Mouse (Mus musculus): ENCODE data around the gene Numb.
"Not testable (repeated sequence)": the region's sequence is repeated elsewhere in the genome, so short reads cannot be mapped to it uniquely, and the experiment has no call there.

Numb gene

GRCm38 (mm10) chr12:83922724-83923485, 1.2 kb upstream of the Numb start:
- DNase-seq: no peak

GRCm38 (mm10) chr12:83920721-83921441, 853 bp downstream of the Numb start:
- peak; percentile 76 for DNase-seq

- peak; percentile 56 for DNase-seq
These were observed 4.8 kb downstream of the Numb start for GRCm38 (mm10) chr12:83916884-83917283.

GRCm38 (mm10) chr12:83914797-83915196, 6.9 kb downstream of the Numb start:
- DNase-seq: no peak

GRCm38 (mm10) chr12:83914202-83914740, 7.5 kb downstream of the Numb start:
- peak; percentile 87 for DNase-seq

- DNase-seq: no peak
These were observed 11.3 kb downstream of the Numb start for GRCm38 (mm10) chr12:83910451-83910850.

- DNase-seq: no peak
These were observed 28.8 kb downstream of the Numb start for GRCm38 (mm10) chr12:83892926-83893325.

GRCm38 (mm10) chr12:83891278-83891677, 30.5 kb downstream of the Numb start:
- DNase-seq: no peak

GRCm38 (mm10) chr12:83889128-83889527, 32.6 kb downstream of the Numb start:
- no peak for DNase-seq

- DNase-seq: peak; percentile 67
These were observed 36.0 kb downstream of the Numb start for GRCm38 (mm10) chr12:83885516-83886285.

- DNase-seq: not testable (repeated sequence)
These were observed 36.7 kb downstream of the Numb start for GRCm38 (mm10) chr12:83885065-83885464.

GRCm38 (mm10) chr12:83882503-83882902, 39.2 kb downstream of the Numb start:
- DNase-seq: peak; percentile 64

- DNase-seq: no peak
These were observed 39.6 kb downstream of the Numb start for GRCm38 (mm10) chr12:83882088-83882487.

- DNase-seq: no peak
These were observed 40.8 kb downstream of the Numb start for GRCm38 (mm10) chr12:83880913-83881312.

- no peak for DNase-seq
These were observed 46.6 kb downstream of the Numb start for GRCm38 (mm10) chr12:83875097-83875496.

- peak; percentile 72 for DNase-seq
These were observed 47.1 kb downstream of the Numb start for GRCm38 (mm10) chr12:83874597-83874996.

GRCm38 (mm10) chr12:83864501-83864900, 57.2 kb downstream of the Numb start:
- no peak for DNase-seq

- no peak for DNase-seq
These were observed 59.9 kb downstream of the Numb start for GRCm38 (mm10) chr12:83861880-83862279.

- no peak for DNase-seq
These were observed 61.0 kb downstream of the Numb start for GRCm38 (mm10) chr12:83860688-83861087.

- no peak for DNase-seq
These were observed 63.7 kb downstream of the Numb start for GRCm38 (mm10) chr12:83858052-83858451.

- DNase-seq: no peak
These were observed 66.5 kb downstream of the Numb start for GRCm38 (mm10) chr12:83855211-83855610.

- no peak for DNase-seq
These were observed 67.5 kb downstream of the Numb start for GRCm38 (mm10) chr12:83854281-83854680.

Measured in cerebellum, adult 9-11 months (tissue).